10 mouse cellular contexts compared by ENCODE assay signal in the genomic region with DNA sequence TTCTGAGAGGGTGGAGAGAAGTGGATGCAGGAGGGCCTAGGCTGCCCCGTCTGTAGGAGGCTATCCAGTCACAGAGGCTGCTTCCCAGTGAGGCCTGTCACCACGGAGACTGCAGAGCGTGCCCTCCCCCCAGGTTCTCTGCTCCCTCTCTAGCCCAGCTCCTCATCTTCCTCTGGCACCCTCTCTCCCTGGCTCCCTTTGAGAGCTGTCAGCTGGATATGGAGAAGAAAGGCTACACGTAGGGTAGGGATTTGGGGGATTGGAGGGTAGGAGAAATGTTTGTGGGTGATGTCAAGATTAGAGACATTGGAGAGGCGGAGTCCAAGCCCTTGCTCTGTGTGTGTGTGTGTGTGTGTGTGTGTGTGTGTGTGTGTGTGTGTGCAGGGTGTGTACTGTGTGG. TPM values are rescaled to one million over a fixed set of nuclear protein-coding genes. Genes with fewer than 3 reads are reported as not detected.
DNase-seq lines count a peak whose midpoint lies in the region; ATAC-seq and TF ChIP-seq lines count a peak whose summit lies in the region.
"Had no signal": no experiment of that assay in that cellular context is flagged by ENCODE, and none has a peak within 500 bp of the region (broad histone marks: within the 10 kb centered on the region; RNA-seq: fewer than 3 reads in every experiment).

No protein-coding gene starts in this region.

- H3K4me1 ChIP-seq in heart, embryonic 12.5 days (replicated peaks) = peaks cover 88% of the 10 kb centered on the region
- H3K4me1 ChIP-seq in intestine, embryonic 15.5 days (replicated peaks) = peaks cover 67% of the 10 kb centered on the region
- peaks cover 61% of the 10 kb centered on the region for H3K4me1 ChIP-seq in olfactory bulb, adult 2 months (ENCODE audit: control insufficient read depth, insufficient read depth, low read length)

- H3K9me3 ChIP-seq in heart, embryonic 12.5 days (replicated peaks) = no peaks in the 10 kb centered on the region
- H3K9me3 ChIP-seq in intestine, embryonic 15.5 days = no peaks in the 10 kb centered on the region

- H3K27me3 ChIP-seq in heart, embryonic 12.5 days (replicated peaks) = no peaks in the 10 kb centered on the region
- H3K27me3 ChIP-seq in intestine, embryonic 15.5 days (replicated peaks) = no peaks in the 10 kb centered on the region

- 48% methylated on average over 5 of the region's 5 CpGs for WGBS in heart, embryonic 12.5 days
- 55% methylated on average over 5 of the region's 5 CpGs for WGBS in intestine, embryonic 15.5 days
- 19% methylated on average over 5 of the region's 5 CpGs for WGBS in olfactory bulb, adult 2 months

- no peaks in the 10 kb centered on the region for H3K36me3 ChIP-seq in heart, embryonic 12.5 days
- H3K36me3 ChIP-seq in intestine, embryonic 15.5 days = no peaks in the 10 kb centered on the region

- peak overlapping the region; percentile 100 for H3K4me2 ChIP-seq in heart, embryonic 12.5 days
- H3K4me2 ChIP-seq in intestine, embryonic 15.5 days (replicated peaks) = peak overlapping the region; percentile 98

- no peak for DNase-seq in heart, postnatal 36 days
- DNase-seq in right cerebral cortex, postnatal 10 days (ENCODE audit: low spot score in 2 of 2) = peak; percentile 61 to 78
- DNase-seq in right cerebral cortex, postnatal 36 days (ENCODE audit: low spot score in 2 of 2) = no peak
- DNase-seq in retina, postnatal 1 day = no peak
- no peak for DNase-seq in urinary bladder, adult 18-20 months (ENCODE audit: low spot score in 2 of 2)
- DNase-seq: kidney, postnatal 10 days; lung, postnatal 10 days had no signal

- TF ChIP-seq CTCF in olfactory bulb, adult 2 months (IDR thresholded peaks at IDR 0.05; ENCODE audit: insufficient read depth, low read depth, low read length) = no peak

- ATAC-seq in heart, embryonic 12.5 days (ENCODE audit: insufficient number of reproducible peaks, low FRiP score) = no peak
- ATAC-seq in intestine, embryonic 15.5 days = no peak

- intact Hi-C loops in heart, postnatal 36 days (cut with DNase I) = no loop called here

- no peak for TF ChIP-seq POLR2A in olfactory bulb, adult 2 months (IDR thresholded peaks at IDR 0.05; ENCODE audit: insufficient read depth, low read depth, low read length)

- H3K27ac ChIP-seq in heart, embryonic 12.5 days (ENCODE audit: poor library complexity, severe bottlenecking) = peak overlapping the region; percentile 68
- H3K27ac ChIP-seq in intestine, embryonic 15.5 days = 0 out of 2 replicates have a peak overlapping the region, but pooled peaks have one; percentile 60
- peak overlapping the region; percentile 82 for H3K27ac ChIP-seq in olfactory bulb, adult 2 months (ENCODE audit: insufficient read depth, low read depth, low read length)

- H3K4me3 ChIP-seq in heart, embryonic 12.5 days = no peak overlapping the region
- H3K4me3 ChIP-seq in intestine, embryonic 15.5 days (replicated peaks) = no peak overlapping the region
- H3K4me3 ChIP-seq in olfactory bulb, adult 2 months (ENCODE audit: insufficient read depth, low read depth, low read length) = peak overlapping the region; percentile 77

- H3K9ac ChIP-seq in heart, embryonic 12.5 days = 0 out of 2 replicates have a peak overlapping the region, but pooled peaks have one; percentile 17
- 0 out of 2 replicates have a peak overlapping the region, but pooled peaks have one; percentile 71 for H3K9ac ChIP-seq in intestine, embryonic 15.5 days

RNA-seq across cellular contexts. Expression of gene Syngap1, which starts 8.8 kb away (rescaled TPM):
- 1.2 and 2.2 TPM in 2 replicates for polyA plus RNA-seq in heart, embryonic 12.5 days (2016; fragmentation: Nextera tagmentation; extraction: Ambion mirVana)
- 1 to 10 TPM; 4.1 to 6.4 TPM for total RNA-seq in heart, postnatal 36 days (2021)
- polyA plus RNA-seq in intestine, embryonic 15.5 days (2015; fragmentation: Nextera tagmentation; extraction: Ambion mirVana) = 1.2 and 1.6 TPM in 2 replicates
- polyA plus RNA-seq in olfactory bulb, adult 2 months (2012; ENCODE audit: insufficient read depth, insufficient read length, low replicate concordance, missing spikeins) = 50.4 and 503 TPM in 2 replicates

RNA-seq across cellular contexts. Expression of gene Cuta, which starts 10.5 kb away (rescaled TPM):
- 148 and 155 TPM in 2 replicates for polyA plus RNA-seq in heart, embryonic 12.5 days (2016; fragmentation: Nextera tagmentation; extraction: Ambion mirVana)
- total RNA-seq in heart, postnatal 36 days (2021) = 10 to 100 TPM; 86.2 to 90.3 TPM
- 246 and 261 TPM in 2 replicates for polyA plus RNA-seq in intestine, embryonic 15.5 days (2015; fragmentation: Nextera tagmentation; extraction: Ambion mirVana)
- polyA plus RNA-seq in olfactory bulb, adult 2 months (2012; ENCODE audit: insufficient read depth, insufficient read length, low replicate concordance, missing spikeins) = not detected in 2 replicates

RNA-seq across cellular contexts. Expression of gene Phf1, which starts 17.0 kb away (rescaled TPM):
- 9.0 and 9.4 TPM in 2 replicates for polyA plus RNA-seq in heart, embryonic 12.5 days (2016; fragmentation: Nextera tagmentation; extraction: Ambion mirVana)
- total RNA-seq in heart, postnatal 36 days (2021) = 10 to 100 TPM; 13.9 to 14.5 TPM
- polyA plus RNA-seq in intestine, embryonic 15.5 days (2015; fragmentation: Nextera tagmentation; extraction: Ambion mirVana) = 6.6 and 6.9 TPM in 2 replicates
- not detected in 2 replicates for polyA plus RNA-seq in olfactory bulb, adult 2 months (2012; ENCODE audit: insufficient read depth, insufficient read length, low replicate concordance, missing spikeins)

RNA-seq across cellular contexts. Expression of gene Zbtb9, which starts 23.1 kb away (rescaled TPM):
- 10.3 and 10.7 TPM in 2 replicates for polyA plus RNA-seq in heart, embryonic 12.5 days (2016; fragmentation: Nextera tagmentation; extraction: Ambion mirVana)
- total RNA-seq in heart, postnatal 36 days (2021) = 1 to 10 TPM; 2.1 to 2.6 TPM
- 14.0 and 14.2 TPM in 2 replicates for polyA plus RNA-seq in intestine, embryonic 15.5 days (2015; fragmentation: Nextera tagmentation; extraction: Ambion mirVana)
- polyA plus RNA-seq in olfactory bulb, adult 2 months (2012; ENCODE audit: insufficient read depth, insufficient read length, low replicate concordance, missing spikeins) = 109 TPM in 1 of 2 replicates, not detected in the other

RNA-seq across cellular contexts. Expression of gene Kifc5b, which starts 33.0 kb away (rescaled TPM):
- polyA plus RNA-seq in heart, embryonic 12.5 days (2016; fragmentation: Nextera tagmentation; extraction: Ambion mirVana) = 5.2 and 5.7 TPM in 2 replicates
- total RNA-seq in heart, postnatal 36 days (2021) = under 1 TPM; 0.44 to 0.95 TPM
- 5.1 and 6.5 TPM in 2 replicates for polyA plus RNA-seq in intestine, embryonic 15.5 days (2015; fragmentation: Nextera tagmentation; extraction: Ambion mirVana)
- not detected in 2 replicates for polyA plus RNA-seq in olfactory bulb, adult 2 months (2012; ENCODE audit: insufficient read depth, insufficient read length, low replicate concordance, missing spikeins)

Comparison
In these comparisons a context has a peak if more than half of its experiments do, and no peak if none do; other contexts are left out.
1. DNase-seq: peak in right cerebral cortex, postnatal 10 days (2 of 2); none in heart, postnatal 36 days (0 of 2), right cerebral cortex, postnatal 36 days (0 of 2), retina, postnatal 1 day (single experiment) and urinary bladder, adult 18-20 months (0 of 2).
2. RNA of gene Syngap1, which starts 8.8 kb away (polyA plus RNA-seq): 50.4 to 503 TPM in olfactory bulb, adult 2 months; 1.2 to 2.2 TPM in heart, embryonic 12.5 days and 1.2 to 1.6 TPM in intestine, embryonic 15.5 days; every median in the first group is over 10 times any median in the second.
3. RNA of gene Cuta, which starts 10.5 kb away (polyA plus RNA-seq): 246 to 261 TPM in intestine, embryonic 15.5 days and 148 to 155 TPM in heart, embryonic 12.5 days; not detected in olfactory bulb, adult 2 months; every median in the first group is over 100 times any median in the second.
4. Peak in every context shown above with its lines, with median percentiles within 50 percentile points of each other: H3K27ac ChIP-seq.